Mouse (Mus musculus): ENCODE measurements around the gene Hoxa7.

Hoxa7 gene

DNA sequence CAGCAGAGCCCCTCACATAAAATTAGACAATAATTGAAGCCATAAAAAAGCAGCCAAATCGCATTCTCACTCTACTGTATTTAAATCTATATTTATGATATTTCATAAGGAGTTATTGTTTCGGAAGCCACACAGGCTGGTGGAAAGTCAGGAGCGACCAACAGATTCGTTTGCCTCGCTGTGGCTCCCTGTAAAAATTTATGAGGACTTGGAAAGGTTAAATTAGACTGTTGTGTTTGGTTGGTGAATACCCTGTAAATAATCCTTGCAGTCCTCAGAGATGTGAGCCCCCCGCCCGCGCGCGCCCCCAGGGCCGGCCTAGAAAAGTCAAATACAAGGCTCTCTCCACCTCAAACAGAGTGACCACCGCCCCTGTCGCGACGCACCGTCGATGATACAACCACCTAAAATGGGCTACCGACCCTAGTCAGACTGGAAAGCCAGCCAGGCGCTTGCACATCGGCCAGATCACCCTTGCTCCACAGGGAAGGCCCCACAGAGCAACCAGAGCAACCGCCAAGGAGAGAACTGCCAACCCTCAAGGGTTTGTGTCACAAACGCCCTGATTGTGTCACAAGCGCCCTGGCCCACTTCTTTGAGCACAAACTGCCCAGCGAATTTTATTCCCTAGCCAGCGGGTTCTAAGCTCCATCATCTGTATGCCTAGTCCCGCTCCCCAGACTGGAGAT, 5.1 kb upstream of the Hoxa7 start:
- peak; percentile 48 for DNase-seq (ENCODE audit: low spot score)

DNA sequence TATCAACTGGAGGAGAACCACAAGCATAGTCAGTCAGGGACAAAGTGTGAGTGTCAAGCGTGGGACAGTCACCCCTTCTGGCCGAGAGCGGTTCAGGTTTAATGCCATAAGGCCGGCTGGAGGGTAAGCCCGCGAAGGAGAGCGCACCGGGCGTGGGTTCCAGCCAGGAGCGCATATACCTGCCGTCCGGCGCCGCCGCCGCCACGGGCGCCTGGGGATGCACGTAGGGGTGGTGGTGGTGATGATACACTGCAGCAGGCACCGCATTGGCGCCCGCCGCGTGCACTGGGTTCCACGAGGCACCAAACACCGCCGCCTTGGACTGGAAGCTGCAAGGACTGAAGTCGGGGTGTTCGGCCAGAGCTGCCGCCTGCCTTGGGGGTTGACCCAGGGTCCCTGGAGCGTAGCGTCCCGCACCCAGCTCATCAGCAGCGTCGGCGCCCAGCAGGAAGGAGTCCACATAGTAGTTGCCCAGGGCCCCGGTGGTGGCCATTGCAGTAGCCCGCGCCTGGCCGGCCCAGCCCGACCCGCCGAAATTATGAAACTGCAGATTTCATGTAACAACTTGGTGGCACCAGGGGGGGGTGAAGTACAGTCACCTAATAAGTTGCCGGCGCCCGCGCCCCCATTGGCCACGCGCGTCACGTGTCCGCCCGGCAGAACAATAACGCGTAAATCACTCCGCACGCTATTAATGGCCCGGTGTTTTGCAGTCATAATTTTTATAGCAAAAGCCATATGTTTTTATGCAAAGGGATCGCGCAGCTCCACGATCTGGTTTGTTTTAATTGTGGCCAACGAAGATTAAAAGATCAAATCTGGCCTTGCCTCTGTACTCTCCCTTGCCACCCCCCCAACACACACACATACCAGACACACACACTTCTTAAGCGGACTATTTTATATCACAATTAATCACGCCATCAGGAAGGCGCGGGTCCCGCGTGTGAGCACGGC, 4.2 kb upstream of the Hoxa7 start:
- DNase-seq (ENCODE audit: low spot score): peak; percentile 81

DNA sequence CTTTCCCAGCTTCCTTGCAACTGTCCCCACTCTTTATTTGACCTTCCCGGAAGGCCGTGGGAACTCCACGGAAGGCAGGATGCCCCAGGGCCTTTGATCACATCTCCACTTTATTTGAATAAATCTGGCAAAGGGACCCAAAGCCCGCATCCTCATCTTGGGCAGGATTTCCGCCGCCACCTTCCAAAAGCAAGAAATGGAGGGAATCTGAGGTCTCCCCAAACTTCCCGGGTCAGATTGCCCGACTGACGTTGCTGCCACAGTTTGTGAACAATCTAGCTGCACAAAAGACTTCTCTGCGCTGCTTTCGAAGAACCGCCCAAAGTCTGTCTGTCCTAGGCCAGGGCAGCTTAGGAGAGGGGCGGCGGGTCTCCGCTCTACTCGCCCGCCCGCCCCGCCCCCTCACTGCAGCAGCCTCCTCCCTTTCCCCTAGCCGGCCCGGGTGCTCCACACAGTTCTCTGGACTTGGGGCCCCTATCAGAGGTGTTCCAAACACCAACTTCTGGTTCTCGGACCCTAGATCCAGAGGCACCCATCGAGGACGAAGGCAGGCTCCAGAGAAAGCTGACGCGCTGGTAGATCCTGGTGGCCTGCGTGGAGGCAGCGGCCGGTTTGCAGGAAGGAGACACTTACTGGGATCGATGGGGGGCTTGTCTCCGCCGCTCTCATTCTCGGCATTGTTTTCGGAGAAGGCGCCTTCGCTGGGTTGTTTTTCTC, 3.4 kb upstream of the Hoxa7 start:
- no peak for DNase-seq (ENCODE audit: low spot score)

DNA sequence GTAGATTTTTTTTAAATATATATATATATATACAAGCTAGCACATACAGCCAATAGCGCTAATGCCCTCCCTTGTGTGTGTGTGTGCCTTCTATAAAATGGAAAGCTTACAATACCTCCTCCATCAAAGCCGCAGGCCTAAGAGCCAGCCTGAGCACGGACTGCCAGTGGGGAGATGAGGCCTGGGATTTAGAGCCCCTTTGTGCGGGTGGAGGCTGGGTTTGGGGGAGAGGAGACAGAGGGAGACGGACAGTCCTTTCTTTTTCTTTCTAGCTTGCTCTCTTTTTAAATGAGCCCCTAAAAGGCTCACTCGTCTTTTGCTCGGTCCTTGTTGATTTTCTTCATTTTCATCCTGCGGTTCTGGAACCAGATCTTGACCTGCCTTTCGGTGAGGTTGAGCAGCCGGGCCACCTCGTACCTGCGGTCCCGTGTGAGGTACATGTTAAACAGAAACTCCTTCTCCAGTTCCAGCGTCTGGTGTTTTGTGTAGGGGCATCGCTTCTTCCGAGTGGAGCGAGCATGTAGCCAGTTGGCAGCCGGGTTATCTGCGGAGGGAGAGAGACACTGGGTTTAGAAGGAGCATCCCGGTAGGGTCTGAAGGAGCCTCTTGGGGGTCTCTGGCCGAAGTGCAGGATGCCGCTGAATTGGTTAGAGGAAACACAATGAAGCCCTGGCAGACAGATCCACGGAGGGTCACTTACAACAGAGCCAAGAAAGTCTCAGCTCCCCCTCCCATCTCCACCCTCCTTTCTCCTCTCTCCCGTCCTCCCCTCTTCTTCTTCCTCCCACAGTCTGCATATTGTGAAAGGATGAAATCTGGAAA, 2.5 kb upstream of the Hoxa7 start:
- DNase-seq (ENCODE audit: low spot score): no peak

DNA sequence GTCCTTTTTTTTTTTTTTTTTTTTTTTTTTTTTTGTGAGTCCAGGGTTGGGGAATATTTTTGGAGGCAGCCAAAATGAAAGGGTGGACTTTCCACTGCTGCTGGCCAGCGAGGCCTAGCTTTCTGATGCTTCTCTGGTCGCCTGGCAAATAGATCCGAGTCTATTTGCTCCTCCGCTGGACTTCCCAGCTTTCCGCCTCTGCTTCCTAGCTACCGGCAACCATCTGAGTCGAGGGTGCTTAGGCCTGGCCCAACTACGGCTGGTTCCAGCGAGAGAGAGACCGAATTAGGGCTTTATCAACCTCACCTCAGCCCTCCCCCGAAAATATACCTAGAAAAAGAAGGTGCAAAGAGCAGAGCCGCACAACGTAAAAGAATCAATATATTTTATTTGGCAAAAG, 1.1 kb upstream of the Hoxa7 start:
- DNase-seq (ENCODE audit: low spot score): no peak

DNA sequence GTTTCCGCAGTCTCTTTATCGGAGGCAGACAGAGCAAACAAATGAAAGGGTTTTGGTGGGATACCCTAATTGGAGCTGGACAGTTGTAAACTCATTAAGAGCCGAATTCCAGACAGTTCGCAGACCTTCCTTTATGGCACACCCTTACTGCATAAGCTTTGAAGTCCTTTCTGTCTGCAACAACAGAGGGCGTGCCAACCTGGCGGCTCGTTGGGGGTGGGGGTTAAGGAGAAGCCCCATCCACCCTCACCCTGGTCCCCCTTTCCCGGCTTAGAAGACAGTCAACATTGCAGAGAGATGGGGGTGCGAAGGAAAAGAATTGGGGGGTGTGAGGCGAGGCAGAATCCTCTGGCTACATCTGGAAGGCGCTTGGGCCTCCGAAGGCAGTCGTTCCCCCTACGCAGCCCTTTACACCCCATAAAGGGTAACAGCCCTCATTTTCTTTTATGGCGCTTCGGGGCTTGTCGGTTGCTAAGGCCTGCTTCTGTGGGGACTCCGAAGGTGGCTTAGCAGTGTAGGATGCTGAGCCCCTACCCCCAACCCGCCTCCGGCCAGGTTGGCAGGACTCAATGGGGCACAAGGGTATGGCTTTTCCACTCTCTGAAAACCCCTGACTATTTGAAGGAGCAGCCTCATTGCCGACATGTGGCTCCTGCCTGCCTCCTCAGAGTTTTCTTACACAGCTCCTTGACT, 485 bp upstream of the Hoxa7 start:
- DNase-seq (ENCODE audit: low spot score): peak; percentile 51

DNA sequence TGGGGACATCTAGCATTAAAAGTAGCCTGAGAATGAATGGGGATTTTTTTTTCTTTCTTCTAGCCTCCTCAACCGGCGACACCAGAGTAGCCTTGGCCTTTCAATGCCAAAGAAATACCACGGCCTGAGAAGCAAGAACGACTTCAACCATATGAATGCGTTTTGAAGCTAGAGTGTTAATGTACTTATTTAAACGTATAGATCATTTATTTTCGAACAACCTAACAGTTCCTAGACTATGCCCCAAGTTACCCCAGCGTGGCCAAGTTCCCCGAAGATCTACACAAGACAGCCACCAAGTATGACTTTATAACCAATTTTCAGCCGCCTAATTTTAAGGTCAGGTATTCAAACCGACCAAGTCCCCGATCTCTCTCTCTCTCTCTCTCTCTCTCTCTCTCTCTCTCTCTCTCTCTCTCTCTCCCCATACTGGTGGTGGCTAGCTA, 766 bp downstream of the Hoxa7 start:
- DNase-seq (ENCODE audit: low spot score): no peak

DNA sequence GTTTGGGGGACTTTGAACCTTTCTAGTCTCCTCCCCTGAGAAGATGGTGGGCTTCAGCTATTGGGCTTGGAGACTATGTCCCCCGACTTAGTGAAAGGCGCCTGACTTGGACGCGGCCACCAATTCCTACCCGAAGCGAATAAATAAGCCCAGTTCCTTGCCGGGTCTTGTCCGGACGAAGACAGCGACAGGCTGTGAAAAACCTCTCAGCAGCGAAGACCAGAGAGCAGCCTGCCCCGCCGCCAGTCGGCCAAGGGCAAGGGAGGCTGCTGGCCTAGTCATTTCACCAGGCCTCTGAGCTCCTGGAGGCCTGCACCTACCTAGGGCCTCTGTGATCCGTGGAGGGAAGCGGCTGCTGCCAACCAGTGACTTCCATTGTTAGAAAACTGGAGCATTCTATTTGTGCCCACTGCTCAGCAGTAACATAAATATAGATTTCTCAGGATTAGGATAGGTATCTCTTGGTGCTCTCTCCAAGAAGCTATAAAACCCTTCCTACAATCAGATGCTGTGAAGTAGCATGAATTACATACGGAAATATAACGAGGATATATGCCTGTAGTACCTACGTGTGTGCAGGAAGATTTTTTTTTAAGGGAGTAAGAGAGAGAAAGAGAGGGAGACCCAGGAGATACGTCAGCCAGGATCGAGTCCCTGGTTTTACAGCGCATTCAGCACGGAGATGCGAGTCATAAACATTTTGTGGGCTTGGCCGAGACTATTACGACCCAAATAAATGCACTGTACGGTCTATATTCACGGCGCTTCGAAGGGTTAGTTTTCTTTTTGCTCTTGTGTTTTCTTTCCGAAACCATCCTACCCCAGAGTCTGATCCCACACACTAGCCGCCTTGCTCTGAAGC, 1.4 kb downstream of the Hoxa7 start:
- DNase-seq (ENCODE audit: low spot score): peak; percentile 36

DNA sequence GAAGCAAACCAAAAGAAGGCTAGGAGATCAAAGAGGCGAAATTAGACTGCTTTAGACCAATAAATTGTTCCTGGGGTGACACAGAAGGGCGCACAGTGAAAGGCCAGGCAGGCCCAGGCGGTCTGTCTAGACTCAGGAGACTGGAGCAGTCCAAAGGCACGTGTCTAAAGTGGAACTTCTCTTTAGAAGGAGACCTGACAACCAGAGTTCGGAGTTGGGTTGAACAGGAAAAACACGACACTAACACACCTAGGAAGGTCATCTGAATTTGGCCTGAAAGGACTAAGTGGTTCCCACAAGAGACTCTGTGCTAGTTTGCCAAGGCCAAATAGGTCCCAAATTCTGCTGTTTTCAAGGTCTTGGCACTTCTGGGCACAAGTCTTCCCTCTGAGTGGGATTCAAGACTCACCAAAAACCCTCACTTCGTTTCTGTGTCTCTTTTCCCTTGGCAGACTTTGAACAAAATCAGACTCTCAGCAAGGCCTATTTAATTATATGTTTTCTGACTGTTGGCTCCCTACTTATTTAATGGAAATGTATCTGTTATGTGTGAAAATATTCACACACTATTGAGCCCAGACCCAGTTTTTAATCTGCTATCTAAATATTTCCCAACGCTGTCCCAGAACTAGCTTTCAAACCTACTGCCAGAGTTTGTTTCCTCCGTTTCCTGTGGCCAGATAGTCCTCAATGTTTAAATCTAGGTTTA, 2.3 kb downstream of the Hoxa7 start:
- DNase-seq (ENCODE audit: low spot score): no peak

DNA sequence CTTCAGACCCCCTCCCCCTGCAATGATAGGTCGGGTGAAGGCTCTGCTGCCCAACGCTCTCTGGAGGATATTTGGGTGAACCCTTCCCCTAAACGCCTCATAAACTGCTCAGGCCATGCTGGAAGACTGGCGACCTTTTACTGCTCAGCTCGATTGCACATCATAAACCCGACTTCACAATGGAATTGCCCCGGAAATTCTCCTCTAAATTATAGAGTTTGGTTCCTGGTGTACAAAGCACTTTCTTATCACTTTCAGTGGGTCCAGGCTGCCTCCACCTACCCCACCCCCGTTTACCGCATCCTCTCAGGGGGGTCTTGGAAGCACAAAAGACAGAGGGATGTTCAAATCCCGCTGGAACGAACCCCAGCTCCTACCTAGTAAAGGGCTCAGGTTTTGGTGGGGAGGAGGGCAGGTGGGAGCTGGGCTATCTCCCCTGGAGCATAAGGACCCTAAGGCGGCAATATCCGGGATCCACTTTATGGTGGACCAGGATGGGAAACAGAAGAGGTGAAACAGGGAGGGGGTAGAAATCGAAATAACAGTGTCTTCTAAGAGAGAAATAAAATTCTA, 2.9 kb downstream of the Hoxa7 start:
- DNase-seq (ENCODE audit: low spot score): peak; percentile 18

DNA sequence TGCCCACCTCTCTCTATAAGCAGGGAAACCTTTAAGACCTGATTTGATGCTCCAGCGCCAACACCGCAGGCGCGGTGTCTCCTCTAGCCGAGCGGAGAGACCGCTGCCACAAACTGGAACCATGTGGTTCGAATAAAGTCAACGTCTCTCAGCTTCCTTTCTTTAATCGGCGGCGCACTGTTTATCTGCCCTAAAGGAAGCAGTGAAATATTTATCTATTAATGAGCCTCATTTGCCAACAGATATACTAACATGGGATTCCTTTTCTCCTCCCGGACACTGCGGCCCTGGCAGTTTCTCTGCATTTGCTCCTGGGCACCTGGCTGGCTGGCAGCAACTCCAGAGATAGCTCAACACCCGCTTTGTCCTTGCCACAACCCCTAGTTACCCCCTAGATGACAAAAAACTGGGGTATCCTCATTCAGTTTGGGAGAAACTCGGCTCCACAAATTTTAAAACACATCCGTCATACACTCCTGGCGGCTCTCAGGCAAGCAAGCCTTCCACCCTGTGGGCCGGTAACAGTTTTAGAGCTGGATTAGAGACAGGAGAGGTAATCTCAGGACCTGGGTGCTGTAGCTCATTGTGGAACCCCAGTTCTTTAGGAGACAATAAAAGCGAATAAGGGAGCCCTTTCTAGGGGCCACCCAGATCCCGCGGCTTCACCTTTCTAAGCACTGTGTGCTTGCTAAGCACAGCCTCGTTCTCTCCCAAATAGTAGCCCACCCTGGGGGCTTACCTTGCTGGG, 3.6 kb downstream of the Hoxa7 start:
- DNase-seq (ENCODE audit: low spot score): peak; percentile 31

DNA sequence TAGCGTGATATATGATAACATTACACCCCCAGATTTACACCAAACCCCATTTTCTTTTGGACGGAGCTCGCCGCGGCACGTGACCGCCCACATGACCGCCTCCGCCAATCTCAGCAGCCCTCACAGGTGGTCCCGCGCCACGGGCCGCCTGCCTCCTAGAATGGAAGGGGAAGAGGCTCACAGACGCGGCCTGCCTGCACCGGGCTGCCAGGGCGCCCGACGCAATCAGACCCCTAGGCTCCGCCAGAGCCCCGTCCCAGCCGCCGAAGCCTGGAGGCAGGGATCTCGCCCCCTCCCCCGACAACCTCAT, 4.2 kb downstream of the Hoxa7 start:
- DNase-seq (ENCODE audit: low spot score): peak; percentile 76

DNA sequence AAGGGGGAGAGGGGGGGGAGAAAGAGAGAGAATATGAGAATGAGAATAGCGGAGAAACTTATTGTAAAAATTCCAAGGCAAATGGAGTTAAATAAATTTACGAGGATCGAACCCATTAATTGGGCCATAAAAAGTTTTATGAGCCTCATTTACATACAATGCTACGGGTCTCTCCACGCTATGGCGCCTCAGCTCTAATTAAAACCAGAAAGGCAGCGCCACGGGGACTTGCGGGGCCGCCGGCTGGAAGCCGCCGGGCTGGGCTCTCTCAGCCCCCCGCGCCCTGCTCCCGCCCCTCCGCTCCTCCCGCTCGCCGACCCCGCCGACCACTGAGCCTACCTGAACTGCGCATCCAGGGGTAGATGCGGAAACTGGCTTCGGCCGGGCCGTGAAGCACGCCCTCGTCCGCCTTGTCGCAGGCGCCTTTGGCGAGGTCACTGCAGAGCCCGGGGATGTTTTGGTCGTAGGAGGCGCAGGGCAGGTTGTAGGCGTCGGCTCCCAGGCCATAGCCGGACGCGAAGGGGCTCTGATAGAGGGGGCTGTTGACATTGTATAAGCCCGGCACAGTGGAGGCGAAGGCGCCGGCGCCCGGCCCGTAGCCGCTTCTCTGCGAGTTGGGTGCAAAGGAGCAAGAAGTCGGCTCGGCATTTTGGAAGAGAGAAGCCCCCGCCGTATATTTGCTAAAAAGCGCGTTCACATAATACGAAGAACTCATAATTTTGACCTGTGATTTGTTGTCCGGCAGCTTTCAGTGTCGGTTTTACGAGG, 4.8 kb downstream of the Hoxa7 start:
- peak; percentile 48 for DNase-seq (ENCODE audit: low spot score)

DNA sequence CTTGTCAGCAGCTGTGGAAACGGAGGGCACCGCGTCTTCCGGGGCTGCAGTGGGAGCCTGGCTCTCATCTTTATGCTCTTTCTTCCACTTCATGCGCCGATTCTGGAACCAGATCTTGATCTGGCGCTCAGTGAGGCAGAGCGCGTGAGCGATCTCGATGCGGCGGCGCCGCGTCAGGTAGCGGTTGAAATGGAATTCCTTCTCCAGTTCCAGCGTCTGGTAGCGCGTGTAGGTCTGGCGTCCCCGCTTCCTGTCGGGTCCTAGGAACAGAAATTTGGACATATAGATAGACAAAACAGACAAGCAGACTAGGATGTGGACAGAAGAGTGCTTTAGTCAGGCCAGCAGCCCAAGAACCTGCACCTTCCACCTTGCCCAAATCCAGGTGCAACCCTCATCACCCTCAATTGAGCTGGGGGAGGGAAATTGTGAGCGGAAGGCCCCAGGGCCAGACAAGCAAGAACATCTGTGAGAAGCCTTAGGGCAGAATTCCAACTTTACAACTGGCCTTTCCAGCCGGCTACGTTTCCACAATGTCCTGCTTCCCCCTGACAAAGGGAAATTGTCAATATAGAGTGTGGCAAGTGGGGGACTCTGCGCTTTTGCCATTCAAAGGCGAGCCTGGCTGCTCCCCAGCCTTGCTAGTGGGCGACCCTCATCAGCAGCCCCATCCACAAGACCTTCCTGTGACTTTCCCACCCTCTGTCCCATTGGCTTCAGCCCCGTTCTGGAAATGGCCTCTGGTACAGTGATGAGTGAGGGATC, 5.7 kb downstream of the Hoxa7 start:
- peak; percentile 28 for DNase-seq (ENCODE audit: low spot score)

DNA sequence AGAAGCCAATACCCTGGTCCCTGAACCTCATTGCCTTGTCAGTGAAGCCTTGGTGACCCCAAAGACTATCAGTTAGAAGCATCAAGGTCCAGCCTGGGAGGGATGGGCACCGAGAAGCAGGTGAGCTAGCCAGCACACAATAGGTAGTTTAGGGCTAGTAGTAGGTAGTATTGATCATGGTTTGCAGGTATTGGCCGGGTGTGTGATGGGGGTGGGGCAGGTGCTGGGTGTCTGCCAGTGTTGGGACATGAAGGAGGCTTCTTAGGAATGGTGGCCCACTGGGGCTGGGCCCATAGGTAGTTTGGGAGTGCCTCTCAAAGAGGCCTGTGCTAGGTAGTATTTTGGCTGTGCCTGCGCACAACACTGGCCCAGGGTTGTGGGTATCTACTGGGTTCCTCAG, 6.6 kb downstream of the Hoxa7 start:
- DNase-seq (ENCODE audit: low spot score): no peak

DNA sequence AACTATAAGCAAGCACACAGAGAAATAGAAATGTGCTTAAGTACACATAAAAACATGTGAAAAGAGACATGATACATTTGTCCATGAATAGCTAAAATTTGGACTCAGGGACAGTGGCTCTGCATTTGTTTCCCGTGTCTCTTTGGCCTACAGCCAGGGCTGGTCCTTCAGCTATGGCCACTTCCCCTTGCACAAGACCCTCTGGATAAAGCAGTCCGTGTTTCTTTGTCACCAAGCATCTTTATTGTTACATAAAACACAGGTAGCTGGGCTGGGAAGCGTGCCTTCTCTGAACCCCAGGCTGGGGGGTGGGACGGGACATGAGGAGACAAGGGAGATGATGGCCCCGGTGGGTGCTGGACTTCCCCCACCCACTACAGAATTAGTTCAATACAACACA, 7.4 kb downstream of the Hoxa7 start:
- peak; percentile 8 for DNase-seq (ENCODE audit: low spot score)

Data from urinary bladder, postnatal 25 days (tissue).